Mouse (Mus musculus) embryonic facial prominence, embryonic 12.5 days (tissue): ENCODE measurements at regions not wholly inside any gene's neighbourhood (a gene's known extent, or its start where the extent isn't known, plus 50 kb on each side); places are given as distances from the start of the nearest gene placed in this dataset.

ENCODE experiments used
- ATAC-seq: fragments of 200-750 bp; cut with Nextera tagmentation; 2 replicates; pipeline ENCODE4 v1.8.0; 2017; ENCODE audit not compliant: insufficient number of reproducible peaks, insufficient read depth, low FRiP score, low TSS enrichment
- H3K27ac ChIP-seq: fragments of 300-500 bp; sonication (generic); 2 replicates; pipeline ENCODE4 v1.5.1; 2016; ENCODE audit warnings: mild to moderate bottlenecking
- H3K27me3 ChIP-seq: fragments of 300-500 bp; sonication (generic); 2 replicates; pipeline ENCODE4 v1.6.1; 2016; ENCODE audit warnings: mild to moderate bottlenecking, moderate library complexity
- H3K36me3 ChIP-seq: fragments of 300-500 bp; sonication (generic); 2 replicates; pipeline ENCODE4 v1.6.1; 2016; ENCODE audit warnings: mild to moderate bottlenecking
- H3K4me1 ChIP-seq: fragments of 300-500 bp; sonication (generic); 2 replicates; pipeline ENCODE4 v1.6.1; 2016
- H3K4me2 ChIP-seq: fragments of 300-500 bp; sonication (generic); replicated peaks from 2 replicates; pipeline ENCODE4 v1.6.1; 2016; ENCODE audit warnings: mild to moderate bottlenecking, moderate library complexity
- H3K4me3 ChIP-seq: fragments of 300-500 bp; sonication (generic); 2 replicates; pipeline ENCODE4 v1.5.1; 2016; ENCODE audit warnings: mild to moderate bottlenecking
- H3K9ac ChIP-seq: fragments of 300-500 bp; sonication (generic); 2 replicates; pipeline ENCODE4 v1.6.1; 2016; ENCODE audit warnings: mild to moderate bottlenecking, moderate library complexity
- H3K9me3 ChIP-seq: fragments of 300-500 bp; sonication (generic); 2 replicates; pipeline ENCODE4 v1.6.1; 2016; ENCODE audit warnings: mild to moderate bottlenecking, moderate library complexity
- WGBS: fragments of 180-500 bp; shearing (Covaris S2); methylation state at CpG from one replicate; pipeline ENCODE4 v1.1.7; 2016; 5-methylcytosine and 5-hydroxymethylcytosine counted together

GRCm38 (mm10) chr11:95198196-95198595, 52.1 kb upstream of the Dlx4 start:
- H3K27me3 ChIP-seq: peaks cover 20% of the 10 kb centered on the region; the same call in 1 of the 2 replicates
- no peak for ATAC-seq
- no peak overlapping the region for H3K4me2 ChIP-seq

GRCm38 (mm10) chr11:95200971-95201370, 54.9 kb upstream of the Dlx4 start:
- Histone ChIP-seq H3K9ac (no peak overlapping the region), H3K27ac (no peak overlapping the region), H3K9me3 (no peaks in the 10 kb centered on the region), H3K4me1 (peaks cover 42% of the 10 kb centered on the region), H3K36me3 (no peaks in the 10 kb centered on the region), H3K4me3 (no peak overlapping the region), H3K27me3 (peaks cover 19% of the 10 kb centered on the region; the same call in 1 of the 2 replicates), H3K4me2 (no peak overlapping the region)
- no peak for ATAC-seq
- 52% methylated on average over 3 of the region's 3 CpGs for WGBS

More at GRCm38 (mm10) chr11:95198196-95198595, 52.1 kb upstream of the Dlx4 start:
- 35% methylated on average over 13 of the region's 13 CpGs for WGBS
- H3K4me1 ChIP-seq: peaks cover 19% of the 10 kb centered on the region
- no peak overlapping the region for H3K4me3 ChIP-seq
- H3K9me3 ChIP-seq: no peaks in the 10 kb centered on the region
- no peak overlapping the region for H3K9ac ChIP-seq
- H3K36me3 ChIP-seq: no peaks in the 10 kb centered on the region
- no peak overlapping the region for H3K27ac ChIP-seq

- peak; percentile 71 for ATAC-seq
- Histone ChIP-seq H3K4me1 (peaks cover 47% of the 10 kb centered on the region), H3K4me2 (peak overlapping the region; percentile 60)
Observed at GRCm38 (mm10) chr11:95210185-95211030, 50.9 kb upstream of the Tac4 start.

GRCm38 (mm10) chr11:95211031-95211425, 50.3 kb upstream of the Tac4 start:
- ATAC-seq: 0 out of 2 replicates have a peak, but pooled peaks have one; percentile 2
- WGBS: 13% methylated on average over 5 of the region's 5 CpGs
- Histone ChIP-seq H3K4me2 (peak overlapping the region; percentile 60), H3K4me1 (peaks cover 42% of the 10 kb centered on the region), H3K9me3 (no peaks in the 10 kb centered on the region), H3K9ac (peak overlapping the region; percentile 32; the same call in 1 of the 2 replicates), H3K36me3 (no peaks in the 10 kb centered on the region), H3K27me3 (no peaks in the 10 kb centered on the region; the same call in 1 of the 2 replicates), H3K27ac (peak overlapping the region; percentile 86), H3K4me3 (peak overlapping the region; percentile 26)

More at GRCm38 (mm10) chr11:95210185-95211030, 50.9 kb upstream of the Tac4 start:
- Histone ChIP-seq H3K9ac (peak overlapping the region; percentile 32; the same call in 1 of the 2 replicates), H3K9me3 (no peaks in the 10 kb centered on the region), H3K27me3 (no peaks in the 10 kb centered on the region; the same call in 1 of the 2 replicates), H3K36me3 (no peaks in the 10 kb centered on the region), H3K27ac (peak overlapping the region; percentile 86), H3K4me3 (peak overlapping the region; percentile 26)
- WGBS: 1% methylated on average over 19 of the region's 22 CpGs
